Mouse (Mus musculus): Measurements from ENCODE around the gene Spata31d1a.

Gene Spata31d1a

GRCm38 (mm10) chr13:59699131-59699530 lies 11.0 kb downstream of the Spata31d1a start:
- DNase-seq, result no peak

- DNase-seq, result peak; percentile 14
Measured at GRCm38 (mm10) chr13:59695781-59696180, 14.3 kb downstream of the Spata31d1a start.

GRCm38 (mm10) chr13:59694008-59694407 lies 16.1 kb downstream of the Spata31d1a start, which contains the start of gene 4921517D22Rik:
4921517D22Rik (minus strand) TSS chr13:59694108.
- DNase-seq, result no peak

- DNase-seq, result no peak
Measured at GRCm38 (mm10) chr13:59691478-59691877, 18.7 kb downstream of the Spata31d1a start.

- DNase-seq, result no peak
Measured at GRCm38 (mm10) chr13:59690576-59690975, 19.6 kb downstream of the Spata31d1a start.

GRCm38 (mm10) chr13:59689843-59690242 lies 20.3 kb downstream of the Spata31d1a start:
- DNase-seq, result no peak

- DNase-seq, result no peak
Measured at GRCm38 (mm10) chr13:59689313-59689712, 20.8 kb downstream of the Spata31d1a start.

GRCm38 (mm10) chr13:59688338-59688770 lies 21.8 kb downstream of the Spata31d1a start:
- no peak for DNase-seq

- no peak for DNase-seq
Measured at GRCm38 (mm10) chr13:59685236-59685635, 24.9 kb downstream of the Spata31d1a start.

- no peak for DNase-seq
Measured at GRCm38 (mm10) chr13:59682629-59683028, 27.5 kb downstream of the Spata31d1a start.

- no peak for DNase-seq
Measured at GRCm38 (mm10) chr13:59679908-59680307, 30.2 kb downstream of the Spata31d1a start.

GRCm38 (mm10) chr13:59679306-59679705 lies 30.8 kb downstream of the Spata31d1a start:
- DNase-seq, result no peak

- DNase-seq, result no peak
Measured at GRCm38 (mm10) chr13:59676316-59677229, 33.6 kb downstream of the Spata31d1a start.

- peak; percentile 34 for DNase-seq
Measured at GRCm38 (mm10) chr13:59675151-59676011, 34.7 kb downstream of the Spata31d1a start, which contains the start of gene Golm1. Golm1 (minus strand) TSS chr13:59675811.

GRCm38 (mm10) chr13:59674761-59675150 lies 35.4 kb downstream of the Spata31d1a start:
- no peak for DNase-seq

GRCm38 (mm10) chr13:59674215-59674614 lies 35.9 kb downstream of the Spata31d1a start:
- DNase-seq, result no peak

- DNase-seq, result no peak
Measured at GRCm38 (mm10) chr13:59673597-59673996, 36.5 kb downstream of the Spata31d1a start.

GRCm38 (mm10) chr13:59672248-59672647 lies 37.9 kb downstream of the Spata31d1a start:
- peak; percentile 16 for DNase-seq

- DNase-seq, result no peak
Measured at GRCm38 (mm10) chr13:59671521-59671920, 38.6 kb downstream of the Spata31d1a start.

- DNase-seq, result no peak
Measured at GRCm38 (mm10) chr13:59669946-59670345, 40.2 kb downstream of the Spata31d1a start.

- DNase-seq, result peak; percentile 32
Measured at GRCm38 (mm10) chr13:59668501-59669093, 41.5 kb downstream of the Spata31d1a start.

- DNase-seq, result no peak
Measured at GRCm38 (mm10) chr13:59667763-59668162, 42.4 kb downstream of the Spata31d1a start.
